Mouse (Mus musculus): Measurements from ENCODE around the gene Pdzd3. TPM values are rescaled to one million over a fixed set of nuclear protein-coding genes. Genes with fewer than 3 reads are reported as not detected.
"Not testable (repeated sequence)": the region's sequence is repeated elsewhere in the genome, so short reads cannot be mapped to it uniquely, and the experiment has no call there.

The Pdzd3 gene
- polyA plus RNA-seq (2012; rRNA removed) = 58.0 and 62.5 TPM in 2 replicates

- Histone ChIP-seq H3K27ac (ENCODE audit: insufficient read depth, low read depth, low read length) (peak within 1 kb of the TSS; percentile 83), H3K4me3 (ENCODE audit: insufficient read depth, low read depth, low read length) (peak within 1 kb of the TSS; percentile 60), H3K27me3 (replicated peaks; ENCODE audit: control insufficient read depth, insufficient read depth, low read length) (no peaks in the 10 kb centered on the region), H3K4me1 (ENCODE audit: control insufficient read depth, insufficient read depth, low read length) (peaks cover 13% of the 10 kb centered on the region; the same call in 1 of the 2 replicates), H3K36me3 (ENCODE audit: control insufficient read depth, insufficient read depth, low read length) (no peaks in the 10 kb centered on the region; the same call in 1 of the 2 replicates)
- peak; percentile 92 for DNase-seq
- no peak for TF ChIP-seq CTCF (conservative IDR thresholded peaks at IDR 0.05; ENCODE audit: insufficient read depth, insufficient read length, low read depth, low read length)
- TF ChIP-seq POLR2A (IDR thresholded peaks at IDR 0.05; ENCODE audit: low read depth, low read length) = no peak
- 48% methylated on average over 10 of the region's 10 CpGs for WGBS
Measured at GRCm38 (mm10) chr9:44251314-44251713, at the start of gene Pdzd3. Pdzd3 (minus strand) TSS chr9:44251471.

- not testable (repeated sequence) for DNase-seq; H3K4me1 ChIP-seq (ENCODE audit: control insufficient read depth, insufficient read depth, low read length); H3K27ac ChIP-seq (ENCODE audit: insufficient read depth, low read depth, low read length); H3K4me3 ChIP-seq (ENCODE audit: insufficient read depth, low read depth, low read length); H3K36me3 ChIP-seq (ENCODE audit: control insufficient read depth, insufficient read depth, low read length); H3K27me3 ChIP-seq (replicated peaks; ENCODE audit: control insufficient read depth, insufficient read depth, low read length)
- WGBS = 94% methylated on average over 3 of the region's 3 CpGs
Measured at GRCm38 (mm10) chr9:44300001-44300400, 48.7 kb upstream of the Pdzd3 start.

DNA sequence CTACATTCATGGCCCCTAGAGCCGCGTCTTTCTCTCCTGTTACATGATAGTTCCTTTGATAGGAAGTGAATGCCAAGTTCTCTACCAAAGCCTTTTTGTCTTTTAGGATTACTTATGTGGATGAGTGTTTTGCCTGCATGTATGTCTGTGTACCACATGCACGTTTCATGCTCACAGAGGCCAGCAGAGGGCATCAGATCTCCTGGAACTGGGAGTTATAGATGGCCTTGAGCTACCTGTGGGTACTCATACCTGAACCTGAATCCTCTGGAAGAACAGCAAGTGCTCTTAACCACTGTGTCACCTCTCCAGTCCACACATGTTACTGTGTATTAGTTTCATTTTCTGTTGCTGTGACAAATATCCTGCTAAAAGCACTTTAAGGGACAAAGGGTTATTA, 41.2 kb upstream of the Pdzd3 start:
- peak; percentile 73 for DNase-seq
- no peak overlapping the region for H3K27ac ChIP-seq (ENCODE audit: insufficient read depth, low read depth, low read length)
- no peaks in the 10 kb centered on the region for H3K4me1 ChIP-seq (ENCODE audit: control insufficient read depth, insufficient read depth, low read length)
- H3K4me3 ChIP-seq (ENCODE audit: insufficient read depth, low read depth, low read length) = no peak overlapping the region
- WGBS = 66% methylated on average over 3 of the region's 3 CpGs
- no peaks in the 10 kb centered on the region for H3K27me3 ChIP-seq (replicated peaks; ENCODE audit: control insufficient read depth, insufficient read depth, low read length)
- TF ChIP-seq CTCF (conservative IDR thresholded peaks at IDR 0.05; ENCODE audit: insufficient read depth, insufficient read length, low read depth, low read length) (peak; percentile 74), POLR2A (IDR thresholded peaks at IDR 0.05; ENCODE audit: low read depth, low read length) (no peak)
- peaks cover 3% of the 10 kb centered on the region for H3K36me3 ChIP-seq (ENCODE audit: control insufficient read depth, insufficient read depth, low read length)

DNA sequence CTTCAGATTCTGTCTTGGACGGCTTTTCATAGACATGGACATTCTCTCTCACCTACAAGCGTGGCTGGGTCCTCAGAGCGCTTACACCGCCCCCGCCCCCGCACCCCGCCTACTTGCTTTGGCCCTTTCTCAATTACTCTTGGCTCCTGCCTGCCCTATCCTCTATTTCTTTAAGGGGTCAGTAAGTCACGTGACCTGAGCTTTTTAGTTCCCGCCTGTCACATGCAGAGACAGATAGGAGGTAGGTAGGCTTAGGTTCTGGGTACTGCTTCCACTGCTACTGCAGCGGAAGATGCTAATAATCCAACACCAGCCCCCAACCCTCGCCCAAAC, 37.7 kb upstream of the Pdzd3 start:
- H3K4me1 ChIP-seq (ENCODE audit: control insufficient read depth, insufficient read depth, low read length) = no peaks in the 10 kb centered on the region
- no peaks in the 10 kb centered on the region for H3K27me3 ChIP-seq (replicated peaks; ENCODE audit: control insufficient read depth, insufficient read depth, low read length)
- no peak for DNase-seq
- H3K27ac ChIP-seq (ENCODE audit: insufficient read depth, low read depth, low read length) = no peak overlapping the region
- 30% methylated on average over 11 of the region's 11 CpGs for WGBS
- TF ChIP-seq CTCF (conservative IDR thresholded peaks at IDR 0.05; ENCODE audit: insufficient read depth, insufficient read length, low read depth, low read length) (no peak), POLR2A (IDR thresholded peaks at IDR 0.05; ENCODE audit: low read depth, low read length) (no peak)
- H3K4me3 ChIP-seq (ENCODE audit: insufficient read depth, low read depth, low read length) = no peak overlapping the region
- H3K36me3 ChIP-seq (ENCODE audit: control insufficient read depth, insufficient read depth, low read length) = no peaks in the 10 kb centered on the region

DNA sequence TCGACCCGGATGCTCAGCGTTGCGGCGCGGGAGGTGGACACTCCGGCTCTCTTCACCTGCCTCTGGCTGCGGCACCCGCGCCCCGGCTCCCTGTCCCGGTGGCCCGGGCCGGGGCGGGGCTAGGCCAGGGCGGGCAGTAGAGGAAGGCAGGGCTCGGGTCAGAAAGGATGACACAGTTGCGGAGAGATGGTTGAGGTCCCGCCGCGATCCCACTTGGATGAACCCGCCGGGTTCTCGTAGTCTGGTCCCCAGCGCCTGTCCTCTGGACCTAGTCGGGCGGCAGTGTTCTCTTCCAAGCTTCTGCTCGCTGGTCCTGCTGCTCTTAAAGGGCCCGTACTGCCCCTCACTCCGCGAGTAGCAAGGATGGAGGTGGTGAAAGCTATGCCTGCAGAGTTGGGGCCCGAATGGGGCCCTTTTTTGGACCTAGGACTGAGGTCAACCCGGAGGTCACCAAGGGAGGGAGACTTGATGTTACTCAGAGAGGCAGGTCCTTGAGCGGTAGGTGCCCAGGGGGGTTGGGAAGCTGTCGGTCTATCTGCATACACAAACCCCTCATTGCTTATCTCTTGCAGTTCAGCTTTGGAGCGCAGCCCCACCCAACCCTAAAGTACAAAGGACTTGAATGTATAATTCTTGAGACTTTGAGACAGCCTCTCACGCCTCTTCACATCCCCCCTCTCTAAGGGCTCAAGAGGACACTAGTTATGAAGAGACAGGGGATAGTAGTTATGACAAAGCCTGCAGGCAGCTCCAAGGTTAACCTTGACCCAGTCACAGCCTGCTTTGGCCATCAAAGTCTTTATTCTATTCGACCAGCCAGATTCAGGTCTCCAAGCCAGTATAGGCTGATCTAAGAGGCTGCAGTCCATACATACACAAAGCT, 37.0 kb upstream of the Pdzd3 start, which contains the start of gene Abcg4:
Gene Abcg4 (minus strand): TSS at position 540 of the 883 bp plus-strand sequence.
- TF ChIP-seq CTCF (conservative IDR thresholded peaks at IDR 0.05; ENCODE audit: insufficient read depth, insufficient read length, low read depth, low read length) (no peak), POLR2A (IDR thresholded peaks at IDR 0.05; ENCODE audit: low read depth, low read length) (no peak)
- Histone ChIP-seq H3K4me1 (ENCODE audit: control insufficient read depth, insufficient read depth, low read length) (no peaks in the 10 kb centered on the region), H3K27ac (ENCODE audit: insufficient read depth, low read depth, low read length) (no peak within 1 kb of the TSS), H3K27me3 (replicated peaks; ENCODE audit: control insufficient read depth, insufficient read depth, low read length) (no peaks in the 10 kb centered on the region), H3K36me3 (ENCODE audit: control insufficient read depth, insufficient read depth, low read length) (no peaks in the 10 kb centered on the region), H3K4me3 (ENCODE audit: insufficient read depth, low read depth, low read length) (peak within 1 kb of the TSS; percentile 27)
- DNase-seq = peak; percentile 21
- WGBS = 3% methylated on average over 38 of the region's 38 CpGs

- no peaks in the 10 kb centered on the region for H3K4me1 ChIP-seq (ENCODE audit: control insufficient read depth, insufficient read depth, low read length)
- TF ChIP-seq POLR2A (IDR thresholded peaks at IDR 0.05; ENCODE audit: low read depth, low read length) (no peak), CTCF (conservative IDR thresholded peaks at IDR 0.05; ENCODE audit: insufficient read depth, insufficient read length, low read depth, low read length) (no peak)
- WGBS = 6% methylated on average over 47 of the region's 47 CpGs
- no peak for DNase-seq
- no peaks in the 10 kb centered on the region for H3K27me3 ChIP-seq (replicated peaks; ENCODE audit: control insufficient read depth, insufficient read depth, low read length)
- no peak overlapping the region for H3K27ac ChIP-seq (ENCODE audit: insufficient read depth, low read depth, low read length)
- peak overlapping the region; percentile 27 for H3K4me3 ChIP-seq (ENCODE audit: insufficient read depth, low read depth, low read length)
- no peaks in the 10 kb centered on the region for H3K36me3 ChIP-seq (ENCODE audit: control insufficient read depth, insufficient read depth, low read length)
Measured at GRCm38 (mm10) chr9:44287401-44288075, 36.3 kb upstream of the Pdzd3 start.

DNA sequence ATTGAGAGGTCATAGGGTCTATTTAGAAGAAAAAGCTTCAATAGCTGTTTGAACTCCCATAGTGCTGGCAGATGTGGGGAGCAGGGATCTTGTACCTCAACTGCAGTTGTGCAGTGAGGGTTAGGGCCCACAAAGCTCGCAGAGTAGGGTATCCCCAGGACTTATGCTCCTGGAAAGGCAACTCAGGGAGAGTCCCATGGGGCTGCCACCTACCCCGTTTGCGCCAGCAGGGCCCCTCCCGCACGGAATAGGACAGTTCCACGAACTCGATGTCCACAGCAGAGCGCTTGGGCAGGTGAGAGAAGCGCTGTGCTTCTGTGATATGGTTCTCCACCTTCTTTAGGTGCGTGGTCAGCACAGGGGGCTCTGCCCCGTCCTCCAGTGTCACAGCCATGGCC, 35.7 kb upstream of the Pdzd3 start:
- 35% methylated on average over 11 of the region's 11 CpGs for WGBS
- no peak for DNase-seq
- H3K27ac ChIP-seq (ENCODE audit: insufficient read depth, low read depth, low read length) = no peak overlapping the region
- no peaks in the 10 kb centered on the region for H3K27me3 ChIP-seq (replicated peaks; ENCODE audit: control insufficient read depth, insufficient read depth, low read length)
- no peaks in the 10 kb centered on the region for H3K4me1 ChIP-seq (ENCODE audit: control insufficient read depth, insufficient read depth, low read length)
- H3K4me3 ChIP-seq (ENCODE audit: insufficient read depth, low read depth, low read length) = no peak overlapping the region
- TF ChIP-seq POLR2A (IDR thresholded peaks at IDR 0.05; ENCODE audit: low read depth, low read length) (no peak), CTCF (conservative IDR thresholded peaks at IDR 0.05; ENCODE audit: insufficient read depth, insufficient read length, low read depth, low read length) (no peak)
- no peaks in the 10 kb centered on the region for H3K36me3 ChIP-seq (ENCODE audit: control insufficient read depth, insufficient read depth, low read length)
